Mouse (Mus musculus): ENCODE data around the gene Stpg2. TPM values are rescaled to one million over a fixed set of nuclear protein-coding genes. Genes with fewer than 3 reads are reported as not detected.
A peak's percentile ranks its signal among the peaks of the same experiment; 100 is the strongest.

Gene Stpg2
- total and polyA plus RNA-seq, 3 experiments, result not detected

DNA sequence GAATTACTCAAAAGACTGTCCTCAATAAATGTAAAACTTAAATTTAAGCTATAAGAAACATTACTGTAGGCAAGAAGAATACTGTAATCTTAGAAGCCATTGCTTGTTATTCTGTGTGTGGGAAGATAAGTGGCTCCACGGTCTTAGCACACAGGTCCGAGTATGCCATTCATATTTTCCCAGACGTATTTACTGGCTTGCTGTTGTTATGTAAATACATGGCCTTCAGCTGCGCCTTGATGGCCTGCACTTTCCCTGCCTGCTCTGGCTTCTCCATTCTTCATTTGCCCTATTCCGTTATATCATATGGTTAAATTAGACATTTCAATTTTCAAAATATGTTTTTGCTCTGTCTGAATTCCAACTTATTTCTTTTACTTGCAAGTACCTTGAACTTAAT lies 296.7 kb downstream of the Stpg2 start:
- no peak for TF ChIP-seq MAX (IDR thresholded peaks at IDR 0.05; ENCODE audit: low read length)
- no peak for TF ChIP-seq CHD2 (IDR thresholded peaks at IDR 0.05; ENCODE audit: low read length)
- no peak for TF ChIP-seq USF2 (conservative IDR thresholded peaks at IDR 0.05; ENCODE audit: low read depth, low read length)
- TF ChIP-seq POLR2AphosphoS2 (IDR thresholded peaks at IDR 0.05; ENCODE audit: low read depth, low read length), result no peak
- TF ChIP-seq JUN (IDR thresholded peaks at IDR 0.05; ENCODE audit: insufficient read depth, low read depth, low read length), result no peak
- TF ChIP-seq ZC3H11A (IDR thresholded peaks at IDR 0.05; ENCODE audit: low read depth, low read length), result no peak
- TF ChIP-seq RAD21 (IDR thresholded peaks at IDR 0.05; ENCODE audit: low read depth, low read length), result no peak
- no peak for TF ChIP-seq MXI1 (IDR thresholded peaks at IDR 0.05; ENCODE audit: low read depth, low read length)
- no peak for TF ChIP-seq PAX5 (IDR thresholded peaks at IDR 0.05; ENCODE audit: low read length)
- no peak for TF ChIP-seq CTCF (conservative IDR thresholded peaks at IDR 0.05 in 1 of 2, IDR thresholded peaks at IDR 0.05 in 1 of 2; ENCODE audit: low read depth in 2 of 2, low read length in 2 of 2)
- TF ChIP-seq ZNF384 (IDR thresholded peaks at IDR 0.05; ENCODE audit: low read depth, low read length), result no peak
- Histone ChIP-seq H3K9me3 (replicated peaks; ENCODE audit: low read length) (no peaks in the 10 kb centered on the region), H3K4me2 (ENCODE audit: insufficient read depth, low read depth, poor library complexity, severe bottlenecking) (no peak overlapping the region), H3K4me3 (replicated peaks in 1 of 3; ENCODE audit: low read depth in 2 of 3, low read length in 2 of 3, poor library complexity in 1 of 3) (no peak overlapping the region), H3K27me3 (replicated peaks) (no peaks in the 10 kb centered on the region), H3K36me3 (replicated peaks in 1 of 2; ENCODE audit: control insufficient read depth in 1 of 2, insufficient read depth in 1 of 2, low read length in 1 of 2) (no peaks in the 10 kb centered on the region), H3K9ac (ENCODE audit: insufficient read depth, low read depth) (no peak overlapping the region), H3K79me2 (replicated peaks; ENCODE audit: control insufficient read depth, extremely low read depth, insufficient read depth, poor library complexity, severe bottlenecking) (no peaks in the 10 kb centered on the region), H3K4me1 (ENCODE audit: control insufficient read depth in 1 of 2, insufficient read depth in 2 of 2) (no peaks in the 10 kb centered on the region), H3K27ac (ENCODE audit: insufficient read depth, low read depth) (no peak overlapping the region)
- dilution Hi-C loops (cut with MboI; ENCODE audit: extremely low pct_ligation_motif_present, extremely low pct_unique_long_range_greater_than_20kb, low sequenced_read_pairs) (no loop called here), in situ Hi-C loops (cut with MboI; ENCODE audit: low pct_ligation_motif_present, low pct_unique_long_range_greater_than_20kb, low sequenced_read_pairs) (no loop called here)
- DNase-seq (ENCODE audit: extremely low read depth), result no peak

DNA sequence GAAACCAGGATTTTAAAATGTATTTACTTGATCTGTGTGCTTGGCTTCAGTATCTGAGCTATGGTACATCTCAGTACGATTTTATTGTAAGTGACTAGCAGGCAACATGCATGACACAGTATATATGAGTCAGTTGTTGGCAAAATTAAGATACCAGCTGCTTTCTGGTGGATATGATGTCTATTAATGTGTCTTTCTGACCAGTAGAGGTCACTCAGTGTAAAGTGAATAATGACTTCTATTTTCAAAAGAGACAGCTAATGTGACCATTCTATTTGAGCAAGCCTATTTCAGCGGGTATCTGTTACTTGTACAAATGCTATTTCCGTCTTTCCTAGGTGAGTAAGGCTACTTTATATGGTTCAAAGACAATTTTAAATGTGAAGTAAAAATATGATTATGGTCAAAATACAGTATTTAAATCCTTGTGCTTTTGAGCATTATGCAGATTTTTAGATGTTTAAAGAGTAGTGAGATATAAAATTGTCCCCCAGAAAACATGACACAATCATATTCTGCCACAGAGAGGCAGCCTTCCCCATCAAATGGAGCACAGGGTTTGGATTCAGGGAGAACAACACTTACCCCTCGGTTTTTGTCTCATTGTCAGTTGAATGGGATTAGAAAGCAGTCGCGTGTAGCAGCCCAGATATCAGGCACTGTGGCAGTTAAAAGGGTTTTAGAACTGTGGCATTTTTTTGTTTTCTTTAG lies 303.9 kb downstream of the Stpg2 start:
- no peak overlapping the region for H3K27ac ChIP-seq (ENCODE audit: insufficient read depth, low read depth)
- no peaks in the 10 kb centered on the region for H3K9me3 ChIP-seq (replicated peaks; ENCODE audit: low read length)
- no peaks in the 10 kb centered on the region for H3K36me3 ChIP-seq (replicated peaks in 1 of 2; ENCODE audit: control insufficient read depth in 1 of 2, insufficient read depth in 1 of 2, low read length in 1 of 2)
- in situ Hi-C loops (cut with MboI; ENCODE audit: low pct_ligation_motif_present, low pct_unique_long_range_greater_than_20kb, low sequenced_read_pairs) (no loop called here), dilution Hi-C loops (cut with MboI; ENCODE audit: extremely low pct_ligation_motif_present, extremely low pct_unique_long_range_greater_than_20kb, low sequenced_read_pairs) (no loop called here)
- peak; percentile 45 for DNase-seq (ENCODE audit: extremely low read depth)
- H3K27me3 ChIP-seq (replicated peaks), result no peaks in the 10 kb centered on the region
- no peaks in the 10 kb centered on the region for H3K79me2 ChIP-seq (replicated peaks; ENCODE audit: control insufficient read depth, extremely low read depth, insufficient read depth, poor library complexity, severe bottlenecking)
- no peak overlapping the region for H3K4me2 ChIP-seq (ENCODE audit: insufficient read depth, low read depth, poor library complexity, severe bottlenecking)
- TF ChIP-seq ZMIZ1 (IDR thresholded peaks at IDR 0.05; ENCODE audit: low read depth, low read length) (no peak), HCFC1 (IDR thresholded peaks at IDR 0.05; ENCODE audit: low read depth, low read length) (no peak), UBTF (IDR thresholded peaks at IDR 0.05; ENCODE audit: low read depth, low read length) (no peak), SMC3 (IDR thresholded peaks at IDR 0.05; ENCODE audit: low read depth, low read length) (peak; percentile 61), MAX (IDR thresholded peaks at IDR 0.05; ENCODE audit: low read length) (no peak), ZKSCAN1 (IDR thresholded peaks at IDR 0.05; ENCODE audit: borderline replicate concordance, low read depth, low read length) (no peak), RAD21 (IDR thresholded peaks at IDR 0.05; ENCODE audit: low read depth, low read length) (peak; percentile 79), CTCF (conservative IDR thresholded peaks at IDR 0.05 in 1 of 2, IDR thresholded peaks at IDR 0.05 in 1 of 2; ENCODE audit: low read depth in 2 of 2, low read length in 2 of 2) (peak in 1 of 2 experiments; percentile 66; a peak in 3 of 4 replicates), BHLHE40 (IDR thresholded peaks at IDR 0.05; ENCODE audit: low read depth, low read length) (no peak)
- H3K4me3 ChIP-seq (replicated peaks in 1 of 3; ENCODE audit: low read depth in 2 of 3, low read length in 2 of 3, poor library complexity in 1 of 3), result no peak overlapping the region
- H3K9ac ChIP-seq (ENCODE audit: insufficient read depth, low read depth), result no peak overlapping the region
- H3K4me1 ChIP-seq (ENCODE audit: control insufficient read depth in 1 of 2, insufficient read depth in 2 of 2), result no peaks in the 10 kb centered on the region
